Comparison of ENCODE assay signal across 8 mouse cellular contexts in the genomic region with DNA sequence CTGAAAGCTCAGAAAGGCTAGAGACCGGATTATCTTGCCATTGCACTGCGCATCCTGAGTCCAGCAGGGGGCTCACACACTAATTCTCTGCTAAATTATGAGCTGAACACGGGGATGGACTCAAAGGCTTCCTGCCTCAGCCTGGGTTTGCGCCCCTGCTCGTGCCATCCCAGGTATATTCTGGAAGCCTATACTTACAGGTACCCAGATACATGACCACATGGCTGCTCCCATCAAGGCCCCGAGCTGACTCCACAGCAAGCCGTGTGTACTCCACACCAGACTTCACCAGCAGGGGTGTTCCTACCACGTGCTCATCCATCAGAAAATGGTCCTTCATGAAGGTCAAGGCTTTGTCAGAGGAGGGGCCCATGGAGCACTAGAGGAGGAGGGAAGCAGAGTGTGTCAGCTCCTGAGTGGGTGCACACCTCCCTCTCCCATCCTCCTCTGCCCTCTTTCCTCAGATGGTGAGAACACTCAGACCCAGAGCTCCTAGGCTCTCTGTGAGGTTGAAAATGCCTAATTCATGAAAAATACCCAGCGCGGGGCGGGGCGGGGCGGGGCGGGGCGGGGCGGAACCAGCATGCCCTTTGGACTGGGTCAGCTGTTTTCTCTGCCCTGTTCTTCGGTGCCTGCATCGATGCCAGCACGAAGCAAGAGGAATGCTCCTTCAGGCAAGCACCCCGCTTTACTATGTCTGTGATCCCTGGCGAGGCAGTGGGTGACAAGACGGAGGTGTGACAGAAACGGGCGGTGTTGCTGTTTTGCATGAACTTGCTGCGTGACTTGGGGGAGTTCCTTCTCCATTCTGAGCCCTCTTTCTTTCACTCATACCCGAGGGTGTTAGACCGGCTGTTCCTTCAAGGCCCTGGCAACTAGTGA. TPM values are rescaled to one million over a fixed set of nuclear protein-coding genes. Genes with fewer than 3 reads are reported as not detected.
DNase-seq lines count a peak whose midpoint lies in the region; ATAC-seq and TF ChIP-seq lines count a peak whose summit lies in the region.

No protein-coding gene starts in this region.

- H3K27me3 ChIP-seq in stomach, embryonic 14.5 days (ENCODE audit: control insufficient read depth, insufficient read depth, low read length) = no peaks in the 10 kb centered on the region

- no peak overlapping the region for H3K9ac ChIP-seq in stomach, embryonic 14.5 days (replicated peaks; ENCODE audit: low read depth, low read length)

- H3K4me2 ChIP-seq in stomach, embryonic 14.5 days (replicated peaks; ENCODE audit: low read depth, low read length) = peak overlapping the region; percentile 19; the same call in 1 of the 2 replicates

- no peaks in the 10 kb centered on the region for H3K9me3 ChIP-seq in stomach, embryonic 14.5 days (ENCODE audit: control insufficient read depth, low read depth, low read length)

- 0 out of 2 replicates have a peak, but pooled peaks cover 9% of the 10 kb centered on the region for H3K4me1 ChIP-seq in stomach, embryonic 14.5 days (ENCODE audit: control insufficient read depth, insufficient read depth, low read length)

- H3K27ac ChIP-seq in left cerebral cortex, adult 2 months = 0 out of 2 replicates have a peak overlapping the region, but pooled peaks have one; percentile 30
- no peak overlapping the region for H3K27ac ChIP-seq in stomach, embryonic 14.5 days (ENCODE audit: low read length)

- ATAC-seq in CD4-positive, CD25-positive, alpha-beta regulatory T cell, adult 4 months = peak; percentile 77
- ATAC-seq in megakaryocyte-erythroid progenitor cell, adult 5-6 weeks (replicated peaks; ENCODE audit: low FRiP score, low TSS enrichment, poor library complexity, severe bottlenecking) = peak; percentile 67
- ATAC-seq in stomach, embryonic 14.5 days (ENCODE audit: insufficient number of reproducible peaks, insufficient read depth, low FRiP score, low read depth) = 0 out of 2 replicates have a peak, but pooled peaks have one; percentile 20

- 18% methylated on average over 27 of the region's 27 CpGs for WGBS in stomach, embryonic 14.5 days

- intact Hi-C loops in left cerebral cortex, adult 2 months (cut with DNase I) = loop anchor here (2.0 kb wide), 1 partner anchor 18 kb away; no protein-coding TSS in a partner anchor

- no peak overlapping the region for H3K4me3 ChIP-seq in left cerebral cortex, adult 2 months
- H3K4me3 ChIP-seq in stomach, embryonic 14.5 days (ENCODE audit: low read depth, low read length) = no peak overlapping the region

- DNase-seq in 416B (ENCODE audit: low read depth) = peak; percentile 71
- peak; percentile 80 for DNase-seq in embryo, embryonic 10.5 days (ENCODE audit: low spot score)
- peak; percentile 62 for DNase-seq in heart, postnatal 4 days
- peak in 1 of 2 experiments; percentile 37 for DNase-seq in left cerebral cortex, adult 2 months (ENCODE audit: extremely low spot score in 1 of 2, low spot score in 2 of 2)
- no peak for DNase-seq in cerebellum, adult 9-11 months

- H3K36me3 ChIP-seq in stomach, embryonic 14.5 days (ENCODE audit: control insufficient read depth, insufficient read depth, low read length) = no peaks in the 10 kb centered on the region

- peak; percentile 59 for TF ChIP-seq CTCF in left cerebral cortex, adult 2 months (IDR thresholded peaks at IDR 0.05)

RNA-seq across cellular contexts. Expression of a gene that starts 15.8 kb away (rescaled TPM):
- 10 to 100 TPM; 17.5 to 18.5 TPM for polyA plus RNA-seq in CD4-positive, CD25-positive, alpha-beta regulatory T cell, adult 4 months (2017; shearing (Covaris generic))
- total RNA-seq in heart, postnatal 4 days (2021) = 10 to 100 TPM; 13.9 to 14.6 TPM
- total RNA-seq in left cerebral cortex, adult 2 months (2021) = 10 to 100 TPM; 75.8 to 77.6 TPM
- 28.0 and 30.2 TPM in 2 replicates for total RNA-seq in megakaryocyte-erythroid progenitor cell, adult 5-6 weeks (2014; fragmentation: Nextera tagmentation)
- 18.9 and 31.7 TPM in 2 replicates for total RNA-seq in megakaryocyte-erythroid progenitor cell, adult 5-6 weeks (2017)
- 18.2 and 18.4 TPM in 2 replicates for polyA plus RNA-seq in stomach, embryonic 14.5 days (2014; fragmentation: Nextera tagmentation; extraction: Ambion mirVana)

RNA-seq across cellular contexts. Expression of a gene that starts 20.2 kb away (rescaled TPM):
- 10 to 100 TPM; 17.6 to 32.8 TPM for polyA plus RNA-seq in CD4-positive, CD25-positive, alpha-beta regulatory T cell, adult 4 months (2017; shearing (Covaris generic))
- 1 to 10 TPM; 1.5 to 1.7 TPM for total RNA-seq in heart, postnatal 4 days (2021)
- 10 to 100 TPM; 68.7 to 71.2 TPM for total RNA-seq in left cerebral cortex, adult 2 months (2021)
- total RNA-seq in megakaryocyte-erythroid progenitor cell, adult 5-6 weeks (2014; fragmentation: Nextera tagmentation) = 2.6 and 4.1 TPM in 2 replicates
- 1.1 and 2.1 TPM in 2 replicates for total RNA-seq in megakaryocyte-erythroid progenitor cell, adult 5-6 weeks (2017)
- polyA plus RNA-seq in stomach, embryonic 14.5 days (2014; fragmentation: Nextera tagmentation; extraction: Ambion mirVana) = 8.9 and 11.8 TPM in 2 replicates

RNA-seq across cellular contexts. Expression of a gene that starts 30.6 kb away (rescaled TPM):
- 10 to 100 TPM; 37.2 to 52.9 TPM for polyA plus RNA-seq in CD4-positive, CD25-positive, alpha-beta regulatory T cell, adult 4 months (2017; shearing (Covaris generic))
- total RNA-seq in heart, postnatal 4 days (2021) = 10 to 100 TPM; 87.5 to 88.0 TPM
- 1 to 10 TPM; 6.5 to 6.6 TPM for total RNA-seq in left cerebral cortex, adult 2 months (2021)
- 188 and 207 TPM in 2 replicates for total RNA-seq in megakaryocyte-erythroid progenitor cell, adult 5-6 weeks (2014; fragmentation: Nextera tagmentation)
- 87.9 and 145 TPM in 2 replicates for total RNA-seq in megakaryocyte-erythroid progenitor cell, adult 5-6 weeks (2017)
- polyA plus RNA-seq in stomach, embryonic 14.5 days (2014; fragmentation: Nextera tagmentation; extraction: Ambion mirVana) = 136 and 143 TPM in 2 replicates

RNA-seq across cellular contexts. Expression of a gene that starts 56.5 kb away (rescaled TPM):
- not detected for polyA plus RNA-seq in CD4-positive, CD25-positive, alpha-beta regulatory T cell, adult 4 months (2017; shearing (Covaris generic))
- not detected for total RNA-seq in heart, postnatal 4 days (2021)
- 1 to 10 TPM; 1.4 to 1.6 TPM for total RNA-seq in left cerebral cortex, adult 2 months (2021)
- 2.8 TPM in 1 of 2 replicates, not detected in the other for total RNA-seq in megakaryocyte-erythroid progenitor cell, adult 5-6 weeks (2014; fragmentation: Nextera tagmentation)
- total RNA-seq in megakaryocyte-erythroid progenitor cell, adult 5-6 weeks (2017) = not detected in 2 replicates
- polyA plus RNA-seq in stomach, embryonic 14.5 days (2014; fragmentation: Nextera tagmentation; extraction: Ambion mirVana) = not detected in 2 replicates

Comparison
In these comparisons a context has a peak if more than half of its experiments do, and no peak if none do; other contexts are left out.
1. ATAC-seq: peak in every context shown above with its lines; median percentile 77 in CD4-positive, CD25-positive, alpha-beta regulatory T cell, adult 4 months; 67 in megakaryocyte-erythroid progenitor cell, adult 5-6 weeks; 20 in stomach, embryonic 14.5 days.
2. RNA of a gene that starts 20.2 kb away (total RNA-seq): 68.7 to 71.2 TPM in left cerebral cortex, adult 2 months; 1.1 to 4.1 TPM in megakaryocyte-erythroid progenitor cell, adult 5-6 weeks and 1.5 to 1.7 TPM in heart, postnatal 4 days; every median in the first group is over 10 times any median in the second.
3. RNA of a gene that starts 30.6 kb away (total RNA-seq): 87.9 to 207 TPM in megakaryocyte-erythroid progenitor cell, adult 5-6 weeks and 87.5 to 88.0 TPM in heart, postnatal 4 days; 6.5 to 6.6 TPM in left cerebral cortex, adult 2 months; every median in the first group is over 10 times any median in the second.